Mouse (Mus musculus) forelimb bud, embryonic 11.5 days (tissue): ENCODE data around the gene Poln.

ENCODE experiments used
- DNase-seq: peaks from one replicate; pipeline ENCODE4 v3.0.0-alpha.2; 2012; ENCODE audit warnings: low read depth, low spot score

The Poln gene

GRCm38 (mm10) chr5:34105681-34106080, 63.6 kb downstream of the Poln start:
- DNase-seq, result no peak

DNA sequence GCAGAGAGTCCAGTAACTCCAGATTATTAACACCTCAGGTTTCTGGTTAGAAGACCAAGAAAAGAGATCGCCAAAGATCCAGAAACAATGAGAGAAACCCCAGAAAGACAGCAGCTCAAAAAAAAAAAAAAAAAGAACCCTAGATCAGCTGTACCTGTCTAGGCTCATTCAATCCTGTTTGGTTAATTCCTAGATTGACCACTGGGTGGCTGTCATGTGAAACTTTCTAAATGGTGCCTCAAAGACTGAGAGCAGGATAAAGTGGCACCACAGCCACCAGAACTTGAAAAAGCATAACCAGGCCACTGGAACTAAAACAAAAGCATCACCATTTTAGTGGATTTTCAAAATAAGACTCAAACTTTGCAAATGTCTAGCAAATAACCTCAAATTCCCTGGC, 71.9 kb downstream of the Poln start:
- peak; percentile 52 for DNase-seq

GRCm38 (mm10) chr5:34093021-34093420, 76.2 kb downstream of the Poln start:
- no peak for DNase-seq

DNA sequence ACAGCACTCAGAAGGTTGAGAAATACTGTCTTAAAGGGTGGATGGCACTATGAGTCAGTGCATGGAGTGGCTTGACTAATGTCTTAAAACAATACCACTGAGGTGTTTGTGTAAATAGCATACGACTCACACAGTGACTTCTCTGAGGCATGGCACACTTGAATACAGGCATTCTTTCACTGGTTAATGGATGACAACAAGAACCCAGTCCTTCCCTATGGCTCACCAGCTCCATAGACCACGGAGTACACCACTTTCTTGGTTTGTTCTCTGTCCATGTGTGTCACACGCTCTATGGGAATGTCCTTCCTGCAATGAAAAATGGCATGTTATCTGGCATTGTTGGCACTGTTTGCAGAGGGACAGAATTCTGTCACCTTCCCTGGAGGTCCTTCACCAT, 136.7 kb downstream of the Poln start:
- no peak for DNase-seq

DNA sequence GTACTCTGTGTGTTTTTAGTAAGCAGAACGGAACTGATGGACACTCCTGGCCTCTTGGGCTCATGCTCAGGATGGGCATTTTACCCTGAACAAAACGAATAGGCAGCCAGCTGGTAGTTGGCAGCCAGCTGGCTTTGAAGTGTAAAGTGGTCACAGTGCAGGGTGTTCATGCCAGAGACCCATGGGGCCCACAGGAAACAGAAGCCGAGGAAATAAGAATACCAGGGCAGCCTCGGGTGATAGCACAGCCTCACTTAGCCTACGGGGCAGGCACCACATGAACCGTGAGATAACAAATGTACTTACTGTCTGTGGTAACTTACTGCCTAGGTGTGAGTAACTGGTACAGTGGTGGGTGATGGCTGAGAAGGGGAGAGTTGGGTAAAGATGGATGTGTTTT, 138.2 kb downstream of the Poln start:
- no peak for DNase-seq

DNA sequence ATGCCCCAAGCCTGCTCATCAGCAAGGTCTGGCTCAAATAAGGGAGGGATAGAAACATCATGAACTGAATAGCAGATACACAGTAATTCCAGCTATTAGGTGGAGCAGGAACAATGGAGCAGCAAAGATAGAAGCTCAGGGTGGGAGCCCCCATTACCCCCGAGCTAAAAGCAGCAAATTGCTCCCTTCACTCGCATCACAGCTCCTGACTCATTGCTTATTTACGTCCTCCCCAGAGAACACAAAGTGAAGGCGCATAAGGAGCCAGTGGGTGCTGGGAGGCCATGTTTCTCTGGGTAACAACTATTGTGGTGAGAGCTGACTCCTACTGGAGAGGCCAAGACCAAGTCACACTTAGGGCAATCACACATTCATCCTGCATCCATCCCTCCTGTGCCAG, 139.1 kb downstream of the Poln start:
- DNase-seq, result no peak

GRCm38 (mm10) chr5:34018968-34019367, 150.3 kb downstream of the Poln start:
- no peak for DNase-seq

DNA sequence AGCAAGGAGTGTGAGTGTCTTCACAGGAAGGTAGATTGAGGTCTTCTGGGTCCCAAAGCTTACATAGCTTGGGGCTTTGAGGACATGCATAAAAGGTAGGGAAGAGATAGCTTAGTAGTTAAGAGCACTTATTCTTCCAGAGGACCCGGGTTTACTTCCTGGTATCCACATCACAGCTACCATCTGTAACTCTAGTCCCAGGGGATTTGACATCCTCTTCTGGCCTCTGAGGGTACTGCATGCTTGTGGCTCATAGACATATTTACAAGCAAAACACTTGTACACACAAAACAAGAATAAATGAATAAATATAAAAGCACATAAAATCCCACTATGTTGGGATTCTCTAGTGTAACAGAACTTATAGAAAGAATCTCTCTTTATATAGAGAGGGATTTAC, 154.6 kb downstream of the Poln start:
- DNase-seq, result peak; percentile 17

DNA sequence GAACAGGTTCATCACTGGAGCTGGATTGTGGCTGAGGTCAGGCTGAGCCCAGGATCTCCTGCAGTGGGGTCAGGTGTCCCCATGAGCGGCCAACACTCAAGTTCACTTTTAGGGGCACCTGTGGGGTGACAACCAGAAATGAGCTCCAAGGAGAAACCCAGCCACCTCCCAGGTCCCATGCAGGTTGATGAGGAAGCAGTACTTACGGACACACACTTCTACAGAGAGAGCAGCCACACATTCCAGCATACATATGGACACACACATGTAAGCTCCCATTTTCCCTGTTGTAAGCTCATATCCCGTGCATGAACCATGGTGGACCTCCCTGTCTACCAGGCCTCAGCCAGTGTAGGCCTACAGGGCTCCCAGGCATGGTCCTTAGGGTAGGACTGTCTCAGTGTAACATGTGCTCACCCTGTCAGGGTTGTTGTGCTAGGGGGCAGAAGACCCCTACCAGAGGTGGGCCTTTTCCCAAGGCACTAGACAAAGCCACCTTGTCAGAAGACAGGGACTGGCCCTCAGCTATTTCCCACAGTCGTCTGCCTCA, 161.8 kb downstream of the Poln start:
- no peak for DNase-seq

GRCm38 (mm10) chr5:34006832-34007231, 162.4 kb downstream of the Poln start:
- DNase-seq, result no peak

- no peak for DNase-seq
These were observed 164.6 kb downstream of the Poln start for GRCm38 (mm10) chr5:34004618-34005017.

- no peak for DNase-seq
These were observed 166.6 kb downstream of the Poln start for GRCm38 (mm10) chr5:34002636-34003035.

DNA sequence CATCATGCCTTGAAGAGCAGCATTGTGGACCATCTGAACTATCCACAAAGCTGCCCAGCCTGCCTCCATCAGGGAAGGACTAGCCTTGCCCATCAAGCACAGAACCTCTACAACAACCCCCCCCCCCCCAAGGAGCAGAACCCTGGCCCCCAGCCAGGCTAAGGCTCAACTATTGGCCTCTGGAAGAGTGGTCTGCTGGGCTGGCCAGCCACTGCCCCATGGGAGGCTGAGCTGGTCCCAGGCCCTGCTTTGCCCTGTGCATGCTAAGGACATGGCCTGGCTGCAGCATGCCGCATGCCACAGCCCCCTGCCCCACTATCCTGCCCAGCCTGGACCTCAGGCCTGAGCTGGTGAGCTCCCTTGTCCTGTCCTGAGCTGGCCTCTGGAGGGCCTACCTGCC, 167.8 kb downstream of the Poln start:
- no peak for DNase-seq

DNA sequence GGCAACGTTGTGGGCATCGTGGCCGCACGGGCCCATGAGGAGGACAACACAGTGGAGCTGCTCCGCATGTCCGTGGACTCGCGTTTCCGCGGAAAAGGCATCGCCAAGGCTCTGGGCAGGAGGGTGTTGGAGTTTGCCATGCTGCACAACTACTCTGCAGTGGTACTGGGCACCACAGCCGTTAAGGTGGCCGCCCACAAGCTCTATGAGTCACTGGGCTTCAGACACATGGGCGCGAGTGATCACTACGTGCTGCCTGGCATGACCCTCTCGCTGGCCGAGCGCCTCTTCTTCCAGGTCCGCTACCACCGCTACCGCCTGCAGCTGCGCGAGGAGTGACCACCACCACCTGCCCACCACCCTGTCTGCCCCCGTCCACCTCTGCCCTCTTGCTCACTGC, 168.4 kb downstream of the Poln start:
- no peak for DNase-seq

DNA sequence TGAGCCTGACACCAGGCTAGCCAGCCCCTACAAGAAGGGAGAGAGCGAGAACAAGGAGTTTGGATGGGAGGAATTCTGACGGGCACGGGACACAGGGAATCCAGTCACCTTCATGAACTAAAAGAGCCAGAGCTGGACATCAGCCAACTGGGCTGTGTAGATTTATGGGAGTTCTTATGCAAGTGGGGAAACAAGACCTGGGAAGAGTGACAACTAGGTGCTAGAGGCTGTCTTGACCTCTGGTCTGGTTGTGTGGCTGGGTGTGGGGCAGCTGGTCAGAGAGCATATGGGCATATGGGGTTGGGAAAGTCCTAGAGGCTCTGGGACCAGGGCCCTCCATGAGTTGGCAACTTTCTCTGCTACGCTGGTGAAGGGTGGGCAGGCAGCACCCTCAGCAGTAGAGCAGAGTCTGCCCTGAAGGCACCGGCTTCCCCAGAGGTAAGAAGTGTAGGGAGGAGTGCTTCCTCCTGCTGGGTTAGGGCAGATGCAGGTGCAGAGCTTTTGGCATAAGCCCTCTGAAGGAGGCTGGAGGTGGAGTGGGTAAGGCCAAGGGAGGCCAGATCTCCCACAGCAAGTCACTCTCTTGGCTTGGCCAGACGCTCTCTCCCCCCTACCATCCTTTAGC, 169.7 kb downstream of the Poln start:
- no peak for DNase-seq

DNA sequence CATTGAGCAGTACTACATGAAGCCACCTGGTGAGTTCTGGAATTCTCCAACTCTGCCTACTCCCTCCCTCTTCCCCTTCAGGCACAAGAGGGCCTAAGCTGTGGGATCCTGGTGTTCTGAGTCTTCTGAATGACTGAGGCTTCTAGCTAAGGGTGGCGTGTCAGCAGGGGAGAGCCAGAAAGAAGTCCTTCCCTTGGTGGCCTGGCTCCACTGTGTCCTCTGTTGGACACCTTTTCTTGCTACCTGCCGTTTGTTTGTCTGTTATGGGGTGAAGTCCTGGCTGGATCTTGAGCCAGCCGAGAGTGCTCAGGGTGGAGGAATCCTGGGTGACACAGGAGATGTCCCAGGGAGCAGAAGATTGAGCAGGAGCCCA, 170.8 kb downstream of the Poln start:
- no peak for DNase-seq

GRCm38 (mm10) chr5:33997829-33998504, 171.3 kb downstream of the Poln start:
- DNase-seq, result no peak

DNA sequence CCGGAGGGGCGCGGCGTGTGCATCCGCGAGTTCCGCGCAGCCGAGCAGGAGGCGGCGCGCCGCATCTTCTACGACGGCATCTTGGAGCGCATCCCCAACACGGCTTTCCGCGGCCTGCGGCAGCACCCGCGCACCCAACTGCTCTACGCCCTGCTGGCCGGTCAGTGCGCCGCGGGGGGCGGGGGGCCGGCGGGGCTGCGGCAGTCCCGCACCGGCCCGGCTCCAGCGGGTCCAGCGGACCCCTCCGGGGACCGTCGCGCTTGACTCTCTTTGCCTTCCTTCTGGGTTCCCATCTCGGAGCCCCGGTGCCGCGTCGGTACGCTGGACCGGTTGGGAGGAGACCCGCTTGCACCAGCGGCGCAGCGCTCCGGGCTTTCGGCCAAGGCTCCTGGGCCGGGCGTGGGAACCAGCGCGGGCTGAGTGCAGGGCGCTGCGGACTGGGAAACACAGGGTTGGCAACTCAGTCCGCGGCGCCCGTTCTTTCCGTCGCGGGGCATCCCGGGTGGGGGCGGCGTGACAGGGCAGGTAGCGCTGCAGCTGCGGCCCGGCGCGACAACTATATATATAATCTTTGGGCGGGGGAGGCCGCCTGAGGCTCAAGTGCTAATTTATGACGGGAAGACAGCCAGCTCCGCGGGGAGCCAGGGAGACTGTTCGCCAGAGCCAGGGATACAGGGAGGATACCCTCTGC, 172.1 kb downstream of the Poln start:
- no peak for DNase-seq

GRCm38 (mm10) chr5:33996694-33997045, 172.6 kb downstream of the Poln start:
- DNase-seq, result no peak

GRCm38 (mm10) chr5:33995843-33996693, 173.2 kb downstream of the Poln start, which contains the start of gene Nat8l:
TSS of gene Nat8l (plus strand) at chr5:33995984.
- peak; percentile 70 for DNase-seq

DNA sequence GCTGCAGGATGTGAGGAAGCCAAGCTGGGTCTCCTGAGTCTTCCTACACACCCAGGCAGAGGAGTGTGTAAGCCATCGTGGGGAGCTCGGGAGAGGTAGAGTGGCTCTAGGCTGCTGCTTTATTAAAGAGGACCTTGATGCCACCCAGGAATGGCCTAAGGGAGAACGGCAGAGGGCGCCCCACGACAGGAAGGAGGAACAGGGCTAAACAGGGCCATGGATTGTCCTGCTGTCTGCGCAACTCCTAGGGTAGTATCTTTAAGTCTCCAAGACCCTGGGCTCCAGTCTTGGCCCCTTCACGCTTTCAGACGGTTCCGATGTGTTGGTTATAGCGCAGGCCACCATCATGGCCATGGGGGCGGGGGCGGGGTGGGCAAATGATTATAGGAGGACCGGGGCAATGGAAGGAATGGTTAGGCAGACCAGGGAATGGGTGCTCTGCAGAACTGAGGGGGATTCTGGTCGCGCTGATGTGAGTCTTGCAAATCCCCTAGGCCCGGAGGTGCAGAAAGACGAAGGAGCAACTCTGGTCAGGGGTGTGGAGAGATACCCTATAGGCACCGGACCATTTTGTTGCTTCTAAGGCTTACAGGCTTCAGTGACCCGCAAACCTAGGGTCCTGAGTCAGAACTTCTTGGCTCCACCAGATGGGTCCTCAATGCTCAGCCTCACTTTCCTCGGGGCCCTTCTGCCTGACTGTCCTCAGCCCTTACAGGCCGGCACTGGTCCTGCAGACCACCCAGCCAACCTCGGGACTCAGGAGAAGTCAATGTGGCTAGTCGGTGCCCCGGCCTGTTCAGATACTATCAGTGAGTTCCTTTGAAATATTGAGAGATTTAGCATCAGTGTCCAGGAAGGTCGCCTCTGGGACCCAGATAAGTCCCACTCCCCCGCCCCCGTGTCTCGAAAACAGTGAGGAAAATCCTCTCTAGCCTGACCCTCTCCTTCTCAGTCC, 174.3 kb downstream of the Poln start:
- DNase-seq, result no peak
